Mouse (Mus musculus) testis, adult 2 months (tissue): Measurements from ENCODE around the gene Aftph. TPM values are rescaled to one million over a fixed set of nuclear protein-coding genes. Genes with fewer than 3 reads are reported as not detected.

Experiments used
- H3K27ac ChIP-seq: fragments of 200-500 bp; 2 replicates; pipeline ENCODE4 v1.5.1; 2012; ENCODE audit warnings: low read depth, low read length; ENCODE audit not compliant: control insufficient read depth, insufficient read depth
- H3K27me3 ChIP-seq: fragments of 200-500 bp; 2 replicates; pipeline ENCODE4 v1.6.1; 2012; ENCODE audit warnings: mild to moderate bottlenecking, low read length, moderate library complexity; ENCODE audit not compliant: control insufficient read depth, insufficient read depth
- H3K36me3 ChIP-seq: fragments of 200-500 bp; 2 replicates; pipeline ENCODE4 v1.6.1; 2012; ENCODE audit warnings: mild to moderate bottlenecking, low read length; ENCODE audit not compliant: control insufficient read depth, insufficient read depth
- H3K4me1 ChIP-seq: fragments of 200-500 bp; 2 replicates; pipeline ENCODE4 v1.6.1; 2012; ENCODE audit warnings: low read length; ENCODE audit not compliant: control insufficient read depth, insufficient read depth
- H3K4me3 ChIP-seq: fragments of 200-500 bp; 2 replicates; pipeline ENCODE4 v1.5.1; 2012; ENCODE audit warnings: low read depth, mild to moderate bottlenecking, low read length, moderate library complexity, mixed read lengths; ENCODE audit not compliant: control insufficient read depth
- CTCF ChIP-seq: fragments of 200-500 bp; IDR thresholded peaks from 2 replicates; pipeline ENCODE4 v1.5.1; 2012; ENCODE audit warnings: low read depth, mild to moderate bottlenecking, inconsistent platforms, low read length, moderate library complexity; ENCODE audit not compliant: control insufficient read depth, insufficient read depth, insufficient replicate concordance
- POLR2A ChIP-seq: fragments of 200-500 bp; IDR thresholded peaks from 2 replicates; pipeline ENCODE4 v1.6.1; 2012; ENCODE audit warnings: low read depth, mild to moderate bottlenecking, inconsistent platforms, low read length, moderate library complexity; ENCODE audit not compliant: control insufficient read depth
- polyA plus RNA-seq: library from polyadenylated mRNA; depleted of rRNA; stranded (reverse); fragments of >200 nt; gene quantifications from 2 replicates; pipeline ENCODE4 v1.2.3, GENCODE M21; 2012; rRNA removed

The Aftph gene
- 55.4 and 70.2 TPM in 2 replicates for polyA plus RNA-seq

- TF ChIP-seq CTCF: no peak
- TF ChIP-seq POLR2A: peak; percentile 94
These were observed at the start of gene Aftph for GRCm38 (mm10) chr11:20741201-20742100. Gene Aftph, minus strand, starts transcription at chr11:20741589.

GRCm38 (mm10) chr11:20789015-20789414, 47.6 kb upstream of the Aftph start:
- H3K36me3 ChIP-seq: no peaks in the 10 kb centered on the region

More at GRCm38 (mm10) chr11:20741201-20742100, at the start of gene Aftph:
- no peaks in the 10 kb centered on the region for H3K36me3 ChIP-seq
- peak within 1 kb of the TSS; percentile 92 for H3K27ac ChIP-seq
- no peaks in the 10 kb centered on the region for H3K27me3 ChIP-seq
- H3K4me3 ChIP-seq: peak within 1 kb of the TSS; percentile 86
- H3K4me1 ChIP-seq: peaks cover 3% of the 10 kb centered on the region

GRCm38 (mm10) chr11:20788070-20788469, 46.7 kb upstream of the Aftph start:
- TF ChIP-seq CTCF (no peak), POLR2A (no peak)
- Histone ChIP-seq H3K4me3 (no peak overlapping the region), H3K27ac (no peak overlapping the region), H3K36me3 (no peaks in the 10 kb centered on the region), H3K27me3 (no peaks in the 10 kb centered on the region), H3K4me1 (no peaks in the 10 kb centered on the region)

More at GRCm38 (mm10) chr11:20789015-20789414, 47.6 kb upstream of the Aftph start:
- Histone ChIP-seq H3K27me3 (no peaks in the 10 kb centered on the region), H3K4me3 (no peak overlapping the region), H3K27ac (no peak overlapping the region), H3K4me1 (no peaks in the 10 kb centered on the region)
- TF ChIP-seq CTCF: no peak
- TF ChIP-seq POLR2A: no peak

- Histone ChIP-seq H3K27ac (no peak overlapping the region), H3K27me3 (no peaks in the 10 kb centered on the region), H3K4me3 (no peak overlapping the region), H3K4me1 (no peaks in the 10 kb centered on the region), H3K36me3 (no peaks in the 10 kb centered on the region)
- TF ChIP-seq CTCF: no peak
- TF ChIP-seq POLR2A: no peak
These were observed 44.8 kb upstream of the Aftph start for GRCm38 (mm10) chr11:20786191-20786590.

- Histone ChIP-seq H3K27me3 (no peaks in the 10 kb centered on the region), H3K27ac (no peak overlapping the region), H3K4me3 (no peak overlapping the region), H3K4me1 (no peaks in the 10 kb centered on the region), H3K36me3 (no peaks in the 10 kb centered on the region)
- TF ChIP-seq CTCF: no peak
- TF ChIP-seq POLR2A: no peak
These were observed 43.8 kb upstream of the Aftph start for GRCm38 (mm10) chr11:20785186-20785585.

- no peak overlapping the region for H3K4me3 ChIP-seq
- no peaks in the 10 kb centered on the region for H3K36me3 ChIP-seq
- no peaks in the 10 kb centered on the region for H3K27me3 ChIP-seq
- H3K27ac ChIP-seq: no peak overlapping the region
- no peaks in the 10 kb centered on the region for H3K4me1 ChIP-seq
- no peak for TF ChIP-seq CTCF
These were observed 43.4 kb upstream of the Aftph start for GRCm38 (mm10) chr11:20784776-20785175.

GRCm38 (mm10) chr11:20783467-20783866, 42.1 kb upstream of the Aftph start:
- no peaks in the 10 kb centered on the region for H3K36me3 ChIP-seq
- TF ChIP-seq POLR2A (no peak), CTCF (no peak)
- no peaks in the 10 kb centered on the region for H3K27me3 ChIP-seq
- no peaks in the 10 kb centered on the region for H3K4me1 ChIP-seq
- no peak overlapping the region for H3K27ac ChIP-seq
- no peak overlapping the region for H3K4me3 ChIP-seq
